Mouse (Mus musculus) CH12.LX (cell line): ENCODE measurements around the gene Cbfa2t3.

ENCODE experiments used
- CTCF ChIP-seq, 2 experiments: IDR thresholded peaks in 1 of 2; conservative IDR thresholded peaks in 1 of 2; 2 replicates each; pipeline ENCODE4 v1.5.1; 2011 to 2012; ENCODE audit warnings: low read depth in 2 of 2, low read length in 2 of 2, improper control_type of control experiment in 1 of 2, inconsistent platforms in 1 of 2, mild to moderate bottlenecking in 1 of 2, moderate library complexity in 1 of 2
- E2F4 ChIP-seq: IDR thresholded peaks from 2 replicates; pipeline ENCODE4 v1.6.1; 2011; ENCODE audit warnings: low read depth, low read length, improper control_type of control experiment; ENCODE audit not compliant: insufficient replicate concordance
- EP300 ChIP-seq: IDR thresholded peaks from 2 replicates; pipeline ENCODE4 v1.6.1; 2011; ENCODE audit warnings: low read length, improper control_type of control experiment
- IRF4 ChIP-seq: IDR thresholded peaks from 2 replicates; pipeline ENCODE4 v1.6.1; 2014; ENCODE audit warnings: low read depth, mild to moderate bottlenecking, inconsistent platforms, low read length, improper control_type of control experiment
- NELFE ChIP-seq: IDR thresholded peaks from 2 replicates; pipeline ENCODE4 v1.6.1; 2011; ENCODE audit warnings: low read depth, low read length, improper control_type of control experiment
- PAX5 ChIP-seq: IDR thresholded peaks from 2 replicates; pipeline ENCODE4 v1.6.1; 2012; ENCODE audit warnings: low read length, inconsistent platforms, mixed read lengths
- POLR2A ChIP-seq: IDR thresholded peaks from 2 replicates; pipeline ENCODE4 v1.6.1; 2011; ENCODE audit warnings: low read depth, mild to moderate bottlenecking, improper control_type of control experiment, low read length
- RCOR1 ChIP-seq: conservative IDR thresholded peaks from 2 replicates; pipeline ENCODE4 v1.6.1; 2012; ENCODE audit warnings: low read depth, mild to moderate bottlenecking, inconsistent platforms, low read length, improper control_type of control experiment
- SIN3A ChIP-seq: IDR thresholded peaks from 2 replicates; pipeline ENCODE4 v1.6.1; 2012; ENCODE audit warnings: low read length, improper control_type of control experiment, inconsistent platforms
- TBP ChIP-seq: conservative IDR thresholded peaks from 2 replicates; pipeline ENCODE4 v1.6.1; 2011; ENCODE audit warnings: low read depth, low read length, improper control_type of control experiment
- TCF12 ChIP-seq: IDR thresholded peaks from 2 replicates; pipeline ENCODE4 v1.6.1; 2014; ENCODE audit warnings: low read depth, mild to moderate bottlenecking, inconsistent platforms, low read length, improper control_type of control experiment
- USF2 ChIP-seq: conservative IDR thresholded peaks from 2 replicates; pipeline ENCODE4 v1.6.1; 2011; ENCODE audit warnings: low read depth, low read length, improper control_type of control experiment
- ZC3H11A ChIP-seq: IDR thresholded peaks from 2 replicates; pipeline ENCODE4 v1.6.1; 2012; ENCODE audit warnings: low read depth, mild to moderate bottlenecking, inconsistent platforms, low read length, improper control_type of control experiment
- ZMIZ1 ChIP-seq: IDR thresholded peaks from 2 replicates; pipeline ENCODE4 v1.6.1; 2012; ENCODE audit warnings: low read depth, mild to moderate bottlenecking, inconsistent platforms, low read length, improper control_type of control experiment

- TF ChIP-seq USF2: no peak
- TF ChIP-seq EP300: no peak
- TF ChIP-seq ZC3H11A: no peak
- TF ChIP-seq E2F4: no peak
- TF ChIP-seq RCOR1: no peak
- no peak for TF ChIP-seq NELFE
- no peak for TF ChIP-seq CTCF (conservative IDR thresholded peaks at IDR 0.05 in 1 of 2, IDR thresholded peaks at IDR 0.05 in 1 of 2; ENCODE audit: low read depth in 2 of 2, low read length in 2 of 2)
- TF ChIP-seq ZMIZ1: no peak
- TF ChIP-seq POLR2A: no peak
- no peak for TF ChIP-seq TBP
- TF ChIP-seq PAX5: no peak
- TF ChIP-seq TCF12: no peak
- TF ChIP-seq SIN3A: no peak
- TF ChIP-seq IRF4: no peak
Observed at GRCm38 (mm10) chr8:122654768-122655167, 44.1 kb downstream of the Cbfa2t3 start.
